Mouse (Mus musculus) heart, adult 2 months (tissue): Measurements from ENCODE around the gene Ttll3.

Source experiments
- CTCF ChIP-seq: fragments of 200-600 bp; IDR thresholded peaks from 2 replicates; pipeline ENCODE4 v1.8.1; 2022; ENCODE audit warnings: antibody characterized with exemption, mild to moderate bottlenecking, moderate library complexity
- EP300 ChIP-seq: fragments of 200-500 bp; IDR thresholded peaks from 2 replicates; pipeline ENCODE4 v1.6.1; 2011; ENCODE audit warnings: low read depth, low read length, control low read depth; ENCODE audit not compliant: insufficient read depth
- POLR2A ChIP-seq: fragments of 200-500 bp; IDR thresholded peaks from 2 replicates; pipeline ENCODE4 v1.6.1; 2011; ENCODE audit warnings: mild to moderate bottlenecking, low read depth, low read length, control low read depth; ENCODE audit not compliant: insufficient read depth

DNA sequence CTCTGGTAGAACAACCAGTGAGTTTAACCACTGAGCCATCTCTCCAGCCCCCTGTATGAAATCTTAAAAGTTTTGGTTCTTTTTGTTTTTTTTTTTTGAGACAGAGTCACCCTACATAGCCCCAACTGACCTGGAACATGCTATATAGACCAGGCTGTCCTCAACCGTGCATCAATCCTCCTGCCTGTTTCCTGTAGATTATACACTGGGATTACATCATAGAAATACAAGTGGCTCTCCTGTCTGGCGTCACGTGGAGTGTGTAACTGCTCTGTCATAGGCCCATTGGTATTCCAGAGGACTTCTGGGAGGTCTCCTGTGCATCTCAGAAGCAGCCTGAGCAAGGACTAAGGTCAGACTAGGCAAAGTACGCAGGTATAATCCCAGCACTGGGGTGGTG is 33.9 kb downstream of the Ttll3 start:
- no peak for TF ChIP-seq POLR2A
- no peak for TF ChIP-seq CTCF
- TF ChIP-seq EP300, result no peak
